8 mouse cellular contexts compared by ENCODE assay signal in genomic region chr13:30985598-30986466, GRCm38 (mm10). TPM values are rescaled to one million over a fixed set of nuclear protein-coding genes. Genes with fewer than 3 reads are reported as not detected.
DNase-seq lines count a peak whose midpoint lies in the region; ATAC-seq and TF ChIP-seq lines count a peak whose summit lies in the region.

No protein-coding gene starts in this region.

- TF ChIP-seq EP300 in CH12.LX (IDR thresholded peaks at IDR 0.05; ENCODE audit: low read length): no peak

- no peaks in the 10 kb centered on the region for H3K36me3 ChIP-seq in CH12.LX (replicated peaks in 1 of 2; ENCODE audit: control insufficient read depth in 1 of 2, insufficient read depth in 1 of 2, low read length in 1 of 2)
- H3K36me3 ChIP-seq in embryonic facial prominence, embryonic 14.5 days (ENCODE audit: control insufficient read depth, insufficient read depth, low read length): no peaks in the 10 kb centered on the region
- H3K36me3 ChIP-seq in heart, embryonic 15.5 days: no peaks in the 10 kb centered on the region
- H3K36me3 ChIP-seq in kidney, embryonic 15.5 days: no peaks in the 10 kb centered on the region
- H3K36me3 ChIP-seq in liver, embryonic 16.5 days (ENCODE audit: control insufficient read depth, insufficient read depth): no peaks in the 10 kb centered on the region
- no peaks in the 10 kb centered on the region for H3K36me3 ChIP-seq in neural tube, embryonic 11.5 days (ENCODE audit: control insufficient read depth, insufficient read depth, low read length)

- no peaks in the 10 kb centered on the region for H3K9me3 ChIP-seq in CH12.LX (replicated peaks; ENCODE audit: low read length)
- no peaks in the 10 kb centered on the region for H3K9me3 ChIP-seq in embryonic facial prominence, embryonic 14.5 days (ENCODE audit: control insufficient read depth, low read length)
- no peaks in the 10 kb centered on the region for H3K9me3 ChIP-seq in heart, embryonic 15.5 days (replicated peaks)
- no peaks in the 10 kb centered on the region for H3K9me3 ChIP-seq in kidney, embryonic 15.5 days (replicated peaks)
- no peaks in the 10 kb centered on the region for H3K9me3 ChIP-seq in liver, embryonic 16.5 days (replicated peaks; ENCODE audit: control insufficient read depth, low read length)
- H3K9me3 ChIP-seq in neural tube, embryonic 11.5 days (ENCODE audit: control insufficient read depth, low read length): no peaks in the 10 kb centered on the region

- no peaks in the 10 kb centered on the region for H3K27me3 ChIP-seq in CH12.LX (replicated peaks)
- H3K27me3 ChIP-seq in embryonic facial prominence, embryonic 14.5 days (replicated peaks; ENCODE audit: control insufficient read depth, insufficient read depth, low read length): peaks cover 13% of the 10 kb centered on the region; the same call in 1 of the 2 replicates
- 0 out of 2 replicates have a peak, but pooled peaks cover 4% of the 10 kb centered on the region for H3K27me3 ChIP-seq in heart, embryonic 15.5 days
- H3K27me3 ChIP-seq in kidney, embryonic 15.5 days: peaks cover 46% of the 10 kb centered on the region
- peaks cover 28% of the 10 kb centered on the region for H3K27me3 ChIP-seq in liver, embryonic 16.5 days (ENCODE audit: control insufficient read depth, insufficient read depth, low read depth, low read length)
- H3K27me3 ChIP-seq in neural tube, embryonic 11.5 days (ENCODE audit: control insufficient read depth, insufficient read depth, low read length): 0 out of 2 replicates have a peak, but pooled peaks cover 5% of the 10 kb centered on the region

- H3K27ac ChIP-seq in CH12.LX (ENCODE audit: insufficient read depth, low read depth): no peak overlapping the region
- H3K27ac ChIP-seq in embryonic facial prominence, embryonic 14.5 days (replicated peaks; ENCODE audit: low read depth, low read length): peak overlapping the region; percentile 64
- peak overlapping the region; percentile 47; the same call in 1 of the 2 replicates for H3K27ac ChIP-seq in heart, embryonic 15.5 days
- H3K27ac ChIP-seq in kidney, embryonic 15.5 days: no peak overlapping the region
- no peak overlapping the region for H3K27ac ChIP-seq in liver, embryonic 16.5 days (ENCODE audit: low read length)
- no peak overlapping the region for H3K27ac ChIP-seq in neural tube, embryonic 11.5 days (ENCODE audit: low read depth, low read length)

- no peak for TF ChIP-seq POLR2A in CH12.LX (IDR thresholded peaks at IDR 0.05; ENCODE audit: low read depth, low read length)

- dilution Hi-C loops in CH12.LX (cut with MboI; ENCODE audit: extremely low pct_ligation_motif_present, extremely low pct_unique_long_range_greater_than_20kb, low sequenced_read_pairs): no loop called here

- in situ Hi-C loops in CH12.LX (cut with MboI; ENCODE audit: low pct_ligation_motif_present, low pct_unique_long_range_greater_than_20kb, low sequenced_read_pairs): no loop called here

- no peak for TF ChIP-seq RAD21 in CH12.LX (IDR thresholded peaks at IDR 0.05; ENCODE audit: low read depth, low read length)

- 12% methylated on average over 27 of the region's 27 CpGs for WGBS in embryonic facial prominence, embryonic 14.5 days
- 10% methylated on average over 27 of the region's 27 CpGs for WGBS in heart, embryonic 15.5 days
- 16% methylated on average over 27 of the region's 27 CpGs for WGBS in kidney, embryonic 15.5 days
- WGBS in liver, embryonic 16.5 days (ENCODE audit: insufficient replicate concordance): 19% methylated on average over 27 of the region's 27 CpGs
- 23% methylated on average over 27 of the region's 27 CpGs for WGBS in neural tube, embryonic 11.5 days

- H3K4me2 ChIP-seq in CH12.LX (ENCODE audit: insufficient read depth, low read depth, poor library complexity, severe bottlenecking): peak overlapping the region; percentile 96
- H3K4me2 ChIP-seq in embryonic facial prominence, embryonic 14.5 days (ENCODE audit: low read depth, low read length): peak overlapping the region; percentile 72
- H3K4me2 ChIP-seq in heart, embryonic 15.5 days: peak overlapping the region; percentile 88
- H3K4me2 ChIP-seq in kidney, embryonic 15.5 days: peak overlapping the region; percentile 68
- H3K4me2 ChIP-seq in liver, embryonic 16.5 days (ENCODE audit: low read depth, low read length): peak overlapping the region; percentile 63
- peak overlapping the region; percentile 53 for H3K4me2 ChIP-seq in neural tube, embryonic 11.5 days (ENCODE audit: low read depth)

- peak overlapping the region; percentile 24 for H3K9ac ChIP-seq in CH12.LX (ENCODE audit: insufficient read depth, low read depth)
- peak overlapping the region; percentile 58 for H3K9ac ChIP-seq in embryonic facial prominence, embryonic 14.5 days (ENCODE audit: low read depth, low read length)
- H3K9ac ChIP-seq in heart, embryonic 15.5 days: peak overlapping the region; percentile 54
- peak overlapping the region; percentile 29; the same call in 1 of the 2 replicates for H3K9ac ChIP-seq in kidney, embryonic 15.5 days
- H3K9ac ChIP-seq in liver, embryonic 16.5 days (ENCODE audit: low read depth, low read length): peak overlapping the region; percentile 28; the same call in 1 of the 2 replicates
- peak overlapping the region; percentile 37 for H3K9ac ChIP-seq in neural tube, embryonic 11.5 days (ENCODE audit: low read length)

- peak overlapping the region in 2 of 3 experiments; percentile 48 to 50 for H3K4me3 ChIP-seq in CH12.LX (replicated peaks in 1 of 3; ENCODE audit: low read depth in 2 of 3, low read length in 2 of 3, poor library complexity in 1 of 3)
- peak overlapping the region; percentile 34 for H3K4me3 ChIP-seq in embryonic facial prominence, embryonic 14.5 days (ENCODE audit: low read depth, low read length)
- peak overlapping the region; percentile 53 for H3K4me3 ChIP-seq in heart, embryonic 15.5 days
- H3K4me3 ChIP-seq in kidney, embryonic 15.5 days (replicated peaks): peak overlapping the region; percentile 38
- peak overlapping the region; percentile 50 for H3K4me3 ChIP-seq in liver, embryonic 16.5 days (ENCODE audit: low read depth, low read length)
- H3K4me3 ChIP-seq in neural tube, embryonic 11.5 days (ENCODE audit: low read depth, low read length): peak overlapping the region; percentile 27

- ATAC-seq in embryonic facial prominence, embryonic 14.5 days (ENCODE audit: low read depth): peak; percentile 85
- ATAC-seq in heart, embryonic 15.5 days (replicated peaks; ENCODE audit: insufficient number of reproducible peaks, insufficient read depth, low FRiP score, low read depth): peak; percentile 86
- peak; percentile 78; the same call in 1 of the 2 replicates for ATAC-seq in kidney, embryonic 15.5 days (replicated peaks; ENCODE audit: low FRiP score)
- no peak for ATAC-seq in liver, embryonic 16.5 days (ENCODE audit: low read depth)
- peak; percentile 69 for ATAC-seq in neural tube, embryonic 11.5 days (ENCODE audit: insufficient read depth, low FRiP score, low TSS enrichment)

- H3K4me1 ChIP-seq in CH12.LX (ENCODE audit: control insufficient read depth in 1 of 2, insufficient read depth in 2 of 2): peaks cover 6 to 30% of the 10 kb centered on the region in 2 experiments
- 0 out of 2 replicates have a peak, but pooled peaks cover 9% of the 10 kb centered on the region for H3K4me1 ChIP-seq in embryonic facial prominence, embryonic 14.5 days (ENCODE audit: control insufficient read depth, insufficient read depth, low read length)
- H3K4me1 ChIP-seq in heart, embryonic 15.5 days (replicated peaks): 0 out of 2 replicates have a peak, but pooled peaks cover 3% of the 10 kb centered on the region
- H3K4me1 ChIP-seq in kidney, embryonic 15.5 days: peaks cover 8% of the 10 kb centered on the region; the same call in 1 of the 2 replicates
- H3K4me1 ChIP-seq in liver, embryonic 16.5 days (ENCODE audit: control insufficient read depth, low read depth, low read length): peaks cover 3% of the 10 kb centered on the region; the same call in 1 of the 2 replicates
- H3K4me1 ChIP-seq in neural tube, embryonic 11.5 days (ENCODE audit: control insufficient read depth, insufficient read depth, low read length): no peaks in the 10 kb centered on the region

- H3K79me2 ChIP-seq in CH12.LX (replicated peaks; ENCODE audit: control insufficient read depth, extremely low read depth, insufficient read depth, poor library complexity, severe bottlenecking): no peaks in the 10 kb centered on the region

- TF ChIP-seq CTCF in CH12.LX (conservative IDR thresholded peaks at IDR 0.05 in 1 of 2, IDR thresholded peaks at IDR 0.05 in 1 of 2; ENCODE audit: low read depth in 2 of 2, low read length in 2 of 2): no peak

- DNase-seq in CH12.LX (ENCODE audit: extremely low read depth): no peak
- DNase-seq in adrenal gland, postnatal 36 days: peak; percentile 67 to 70
- DNase-seq in embryonic facial prominence, embryonic 14.5 days (ENCODE audit: low spot score): peak; percentile 78
- peak; percentile 54 for DNase-seq in neural tube, embryonic 11.5 days (ENCODE audit: low spot score)
- DNase-seq in spleen, postnatal 4 days (ENCODE audit: low spot score in 2 of 2): no peak

RNA-seq across cellular contexts. Expression of gene Gm5447, which starts 11.8 kb away (rescaled TPM):
- total RNA-seq in CH12.LX (2012; rRNA removed): not detected in 2 replicates
- total RNA-seq in CH12.LX (2014; rRNA removed): not detected in 2 replicates
- polyA plus RNA-seq in CH12.LX (2012; ENCODE audit: insufficient read length, low read depth): 0.14 TPM in 1 of 2 replicates, not detected in the other
- total RNA-seq in adrenal gland, postnatal 36 days (2021): not detected
- 0.10 TPM in 1 of 2 replicates, not detected in the other for polyA plus RNA-seq in embryonic facial prominence, embryonic 14.5 days (2014; fragmentation: Nextera tagmentation; extraction: Ambion mirVana)
- polyA plus RNA-seq in heart, embryonic 15.5 days (2015; fragmentation: Nextera tagmentation; extraction: Ambion mirVana): 0.06 and 0.10 TPM in 2 replicates
- 0.24 TPM in 1 of 2 replicates, not detected in the other for polyA plus RNA-seq in kidney, embryonic 15.5 days (2015; fragmentation: Nextera tagmentation; extraction: Ambion mirVana)
- polyA plus RNA-seq in liver, embryonic 16.5 days (2015; fragmentation: Nextera tagmentation; extraction: Ambion mirVana): not detected in 2 replicates
- polyA plus RNA-seq in neural tube, embryonic 11.5 days (2014; fragmentation: Nextera tagmentation; extraction: Ambion mirVana): not detected in 2 replicates

RNA-seq across cellular contexts. Expression of gene Exoc2, which starts 11.9 kb away (rescaled TPM):
- total RNA-seq in CH12.LX (2012; rRNA removed) (26.5 and 29.7 TPM in 2 replicates), CH12.LX (2014; rRNA removed) (33.0 and 36.0 TPM in 2 replicates)
- polyA plus RNA-seq in CH12.LX (2012; ENCODE audit: insufficient read length, low read depth): 18.6 and 21.1 TPM in 2 replicates
- 10 to 100 TPM; 31.0 to 34.9 TPM for total RNA-seq in adrenal gland, postnatal 36 days (2021)
- polyA plus RNA-seq in embryonic facial prominence, embryonic 14.5 days (2014; fragmentation: Nextera tagmentation; extraction: Ambion mirVana): 26.8 and 32.8 TPM in 2 replicates
- polyA plus RNA-seq in heart, embryonic 15.5 days (2015; fragmentation: Nextera tagmentation; extraction: Ambion mirVana): 18.6 and 20.1 TPM in 2 replicates
- polyA plus RNA-seq in kidney, embryonic 15.5 days (2015; fragmentation: Nextera tagmentation; extraction: Ambion mirVana): 28.0 and 29.9 TPM in 2 replicates
- 11.7 and 14.4 TPM in 2 replicates for polyA plus RNA-seq in liver, embryonic 16.5 days (2015; fragmentation: Nextera tagmentation; extraction: Ambion mirVana)
- polyA plus RNA-seq in neural tube, embryonic 11.5 days (2014; fragmentation: Nextera tagmentation; extraction: Ambion mirVana): 42.5 and 44.5 TPM in 2 replicates

RNA-seq across cellular contexts. Expression of gene Hus1b, which starts 38.3 kb away (rescaled TPM):
- total RNA-seq in CH12.LX (2012; rRNA removed): 7.3 and 8.1 TPM in 2 replicates
- 17.8 and 18.2 TPM in 2 replicates for total RNA-seq in CH12.LX (2014; rRNA removed)
- 9.0 and 9.4 TPM in 2 replicates for polyA plus RNA-seq in CH12.LX (2012; ENCODE audit: insufficient read length, low read depth)
- total RNA-seq in adrenal gland, postnatal 36 days (2021): under 1 TPM; 0.46 to 0.96 TPM
- polyA plus RNA-seq in embryonic facial prominence, embryonic 14.5 days (2014; fragmentation: Nextera tagmentation; extraction: Ambion mirVana): not detected in 2 replicates
- polyA plus RNA-seq in heart, embryonic 15.5 days (2015; fragmentation: Nextera tagmentation; extraction: Ambion mirVana): not detected in 2 replicates
- 0.18 TPM in 1 of 2 replicates, not detected in the other for polyA plus RNA-seq in kidney, embryonic 15.5 days (2015; fragmentation: Nextera tagmentation; extraction: Ambion mirVana)
- 0.07 TPM in 1 of 2 replicates, not detected in the other for polyA plus RNA-seq in liver, embryonic 16.5 days (2015; fragmentation: Nextera tagmentation; extraction: Ambion mirVana)
- polyA plus RNA-seq in neural tube, embryonic 11.5 days (2014; fragmentation: Nextera tagmentation; extraction: Ambion mirVana): not detected in 2 replicates

Comparison
In these comparisons a context has a peak if more than half of its experiments do, and no peak if none do; other contexts are left out.
1. DNase-seq: peak in adrenal gland, postnatal 36 days (2 of 2), embryonic facial prominence, embryonic 14.5 days (single experiment) and neural tube, embryonic 11.5 days (single experiment); none in CH12.LX (single experiment) and spleen, postnatal 4 days (0 of 2).
2. H3K27ac ChIP-seq: peak in embryonic facial prominence, embryonic 14.5 days (single experiment) and heart, embryonic 15.5 days (single experiment); none in CH12.LX (single experiment), kidney, embryonic 15.5 days (single experiment), liver, embryonic 16.5 days (single experiment) and neural tube, embryonic 11.5 days (single experiment).
3. Peak in every context shown above with its lines, with median percentiles within 50 percentile points of each other: H3K4me2 ChIP-seq, H3K4me3 ChIP-seq and H3K9ac ChIP-seq.